Mouse (Mus musculus) c-Kit-positive CD71-negative TER-119-negative erythroid progenitor cells, embryonic 14.5 days (primary cell): ENCODE measurements at regions not wholly inside any gene's neighbourhood (a gene's known extent, or its start where the extent isn't known, plus 50 kb on each side); places are given as distances from the start of the nearest gene placed in this dataset.
A peak's percentile ranks its signal among the peaks of the same experiment; 100 is the strongest.

ENCODE experiments used
- DNase-seq: peaks from one replicate; pipeline ENCODE4 v3.0.0-alpha.2; 2013; ENCODE audit warnings: low read depth

DNA sequence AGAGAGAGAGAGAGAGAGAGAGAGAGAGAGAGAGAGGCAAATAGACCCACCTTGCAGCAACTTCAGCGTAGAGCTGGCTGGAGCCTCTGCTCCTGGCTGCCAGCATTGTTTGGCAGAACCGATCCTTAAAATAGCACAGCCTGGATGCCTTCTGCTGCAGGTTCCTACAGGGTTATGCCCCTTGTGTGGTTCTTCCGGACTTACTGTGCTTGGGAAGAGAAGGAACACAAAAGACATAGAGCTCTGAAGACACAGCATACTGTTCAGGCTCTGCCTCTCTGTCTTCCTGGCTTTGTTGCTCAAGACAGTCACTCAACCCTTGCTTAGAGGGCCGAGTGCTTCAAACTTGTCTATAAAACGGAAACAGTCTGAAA, 86.2 kb upstream of the Slc25a26 start:
- DNase-seq: no peak

- no peak for DNase-seq
Measured at GRCm38 (mm10) chr6:94413297-94413986, 86.7 kb upstream of the Slc25a26 start.

- no peak for DNase-seq
Measured at GRCm38 (mm10) chr6:94412341-94412740, 87.8 kb upstream of the Slc25a26 start.

DNA sequence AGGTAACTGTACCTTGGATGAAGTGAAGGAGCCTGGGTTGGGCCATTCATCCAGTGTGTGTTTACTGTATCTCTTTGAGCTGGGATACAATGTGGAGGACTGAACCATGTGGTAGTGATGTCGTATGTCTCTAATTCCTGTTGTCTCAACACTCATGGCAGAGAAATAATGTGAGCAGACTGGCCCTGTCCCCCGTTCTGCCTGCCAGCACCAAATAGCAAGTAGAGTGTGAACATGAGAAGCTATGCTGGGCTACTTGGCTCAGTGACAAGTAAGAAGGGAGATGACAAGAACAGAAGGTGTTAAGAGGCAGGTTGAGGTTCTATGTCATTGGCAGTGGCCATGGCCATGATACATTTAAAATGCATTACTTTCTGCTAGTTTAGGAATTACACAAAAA, 89.7 kb upstream of the Slc25a26 start:
- no peak for DNase-seq

DNA sequence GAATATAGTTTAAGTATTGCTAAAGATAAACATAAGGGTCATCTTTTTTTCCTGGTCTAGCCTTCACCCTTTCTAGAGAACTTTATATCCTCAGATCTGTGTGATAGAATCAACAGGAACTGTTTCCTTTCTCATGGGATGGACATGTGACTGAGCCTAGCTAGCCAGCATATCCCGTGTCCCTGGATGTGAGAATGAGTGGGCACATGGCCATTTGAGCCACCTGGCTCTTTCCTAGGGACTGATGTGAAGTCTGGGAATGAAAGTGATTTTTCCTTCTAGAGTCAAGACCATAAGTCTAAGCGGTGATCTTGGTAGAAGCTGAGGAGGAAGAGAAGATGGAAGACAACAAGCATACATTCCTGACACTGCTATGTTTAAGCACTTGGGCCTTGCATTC, 91.1 kb upstream of the Slc25a26 start:
- DNase-seq: no peak

DNA sequence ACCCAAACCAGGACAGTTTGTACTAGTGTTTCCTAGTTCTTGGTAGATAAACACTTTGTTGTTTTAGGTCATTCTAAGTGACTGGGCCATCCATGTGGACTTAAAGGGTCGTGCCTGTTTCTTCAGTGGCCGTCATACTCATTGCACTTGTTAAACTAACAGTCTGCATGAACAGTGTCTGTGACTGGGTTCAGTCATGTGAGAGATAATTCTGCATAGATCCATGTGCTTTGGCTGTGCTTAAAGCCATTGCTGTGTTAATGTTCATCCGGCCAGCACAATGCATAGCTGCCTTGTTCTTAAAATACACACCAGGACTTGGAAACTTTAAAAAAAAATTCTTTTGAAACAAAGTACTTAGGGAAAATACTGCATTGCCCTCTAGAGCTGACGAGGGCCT, 92.4 kb upstream of the Slc25a26 start:
- DNase-seq: no peak

- DNase-seq: no peak
Measured at GRCm38 (mm10) chr6:94405371-94406076, 94.6 kb upstream of the Slc25a26 start.

- no peak for DNase-seq
Measured at GRCm38 (mm10) chr6:94401617-94402481, 98.3 kb upstream of the Slc25a26 start.

- no peak for DNase-seq
Measured at GRCm38 (mm10) chr6:94401061-94401591, 99.0 kb upstream of the Slc25a26 start.

- DNase-seq: peak; percentile 13
Measured at GRCm38 (mm10) chr6:94400471-94401051, 99.6 kb upstream of the Slc25a26 start.

DNA sequence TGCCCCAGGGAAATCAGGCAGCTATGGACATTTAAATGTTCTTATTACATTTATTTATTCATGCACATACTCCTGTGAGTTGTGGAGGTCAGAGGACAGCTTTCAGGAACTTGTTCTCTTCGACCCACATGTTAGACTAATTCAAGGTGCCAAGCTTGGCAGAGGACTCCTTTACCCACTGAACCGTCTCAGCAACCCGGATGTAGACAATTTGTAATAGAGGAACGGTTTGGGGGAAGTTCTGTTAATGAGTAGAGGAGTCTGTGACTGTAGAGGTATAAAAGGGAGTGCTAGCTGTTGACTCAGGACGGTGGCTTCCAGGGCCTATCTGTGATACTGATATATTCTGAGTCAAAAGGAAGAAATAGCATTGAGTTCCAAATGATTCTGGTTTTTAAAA, 107.4 kb upstream of the Magi1 start:
- no peak for DNase-seq

DNA sequence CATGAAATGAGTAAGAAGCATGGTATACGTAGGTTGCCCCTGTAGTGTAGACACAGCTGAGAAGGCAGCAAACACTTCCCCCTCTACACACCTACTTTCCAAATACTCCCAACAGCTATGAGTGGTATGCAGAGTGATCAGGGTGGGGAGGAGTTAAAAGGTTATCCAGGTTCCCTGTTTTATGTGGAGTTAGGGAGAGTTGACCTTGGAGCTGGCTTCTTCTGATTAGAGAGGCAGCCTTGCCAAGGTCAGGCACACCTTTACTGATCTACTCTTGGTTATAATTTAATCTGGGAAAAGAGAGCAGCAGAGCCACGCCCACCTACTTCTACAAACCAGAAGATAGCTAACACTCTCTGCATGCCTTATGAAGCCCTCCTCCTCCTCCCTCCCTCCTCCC, 106.7 kb upstream of the Magi1 start:
- no peak for DNase-seq

- DNase-seq: no peak
Measured at GRCm38 (mm10) chr6:94389716-94390115, 106.0 kb upstream of the Magi1 start.

DNA sequence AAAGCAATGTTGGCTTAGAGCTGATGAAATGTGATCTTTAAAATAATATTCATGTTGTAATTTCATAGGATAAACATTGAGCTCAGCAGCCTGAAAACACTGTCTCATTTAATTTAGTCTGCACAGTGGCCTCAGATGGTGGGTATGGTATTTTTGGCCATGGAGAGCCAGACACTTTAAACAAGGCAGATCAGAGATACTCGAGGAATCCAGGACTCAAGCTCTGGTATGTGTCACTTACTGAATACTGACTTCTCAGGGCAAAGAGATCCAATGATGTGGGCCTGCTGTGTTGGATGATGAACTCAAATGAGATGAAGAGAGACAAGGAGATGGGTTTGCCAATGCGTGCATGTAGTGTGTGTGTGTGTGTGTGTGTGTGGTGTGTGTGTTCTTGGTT, 103.9 kb upstream of the Magi1 start:
- DNase-seq: no peak

DNA sequence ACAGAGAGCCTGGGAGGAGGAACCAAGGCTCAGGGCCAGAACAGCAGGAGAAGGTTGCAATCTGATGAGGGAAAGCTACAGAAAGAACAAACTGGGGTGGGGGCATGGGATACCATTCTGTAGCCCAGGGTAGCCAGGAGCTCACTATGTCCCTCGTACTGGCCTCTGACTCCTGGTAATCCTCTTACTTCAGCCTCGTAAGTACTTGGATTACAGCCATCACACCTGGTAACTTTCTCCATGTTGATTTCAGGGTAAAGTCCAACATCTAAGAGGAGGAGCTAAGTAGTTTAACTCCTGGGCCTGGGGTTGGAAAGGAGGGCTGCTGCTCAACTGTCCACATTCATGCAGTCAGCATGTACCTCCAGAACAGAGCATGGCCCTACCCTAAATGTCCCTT, 101.8 kb upstream of the Magi1 start:
- DNase-seq: no peak

GRCm38 (mm10) chr6:94369991-94370390, 86.3 kb upstream of the Magi1 start:
- no peak for DNase-seq

GRCm38 (mm10) chr6:94363951-94364350, 80.2 kb upstream of the Magi1 start:
- no peak for DNase-seq

DNA sequence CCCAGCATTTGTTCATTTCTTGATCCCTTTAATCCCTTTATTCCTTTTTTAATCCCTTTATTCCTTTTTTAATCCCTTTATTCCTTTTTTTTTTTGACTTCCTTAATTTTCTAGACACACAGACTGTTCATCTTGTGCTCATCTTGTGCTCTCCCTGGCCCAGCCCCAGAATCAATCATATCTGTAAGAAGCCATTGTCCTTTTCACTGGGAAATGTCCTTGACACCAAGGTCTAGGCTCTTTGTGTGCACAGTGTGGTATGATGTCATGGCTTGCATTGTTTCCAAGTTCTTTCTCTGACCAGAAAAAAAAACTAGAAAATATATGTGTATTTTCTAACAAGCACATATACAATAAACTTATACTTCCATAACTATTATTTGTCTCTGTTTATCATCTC, 78.9 kb upstream of the Magi1 start:
- no peak for DNase-seq

DNA sequence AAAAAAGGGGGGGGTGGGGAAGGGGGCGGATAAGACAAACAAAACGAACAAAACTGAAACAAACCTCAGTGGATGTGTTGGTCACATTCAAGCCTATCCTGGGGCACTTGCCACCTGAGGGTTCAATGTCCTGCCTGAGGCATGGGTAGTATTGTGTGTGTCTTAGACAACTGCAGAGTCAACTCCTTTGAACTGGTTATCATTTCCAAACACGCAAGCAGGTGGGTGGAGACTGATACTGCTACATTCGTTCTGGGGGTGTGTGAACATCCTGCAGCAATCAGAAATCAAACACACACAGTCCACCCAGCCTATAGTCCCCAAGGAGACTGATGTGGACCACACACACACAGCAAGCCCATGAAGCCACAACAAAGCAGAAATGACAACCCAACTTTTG, 73.9 kb upstream of the Magi1 start:
- DNase-seq: peak; percentile 4

GRCm38 (mm10) chr6:94354451-94355095, 70.9 kb upstream of the Magi1 start:
- DNase-seq: no peak

- no peak for DNase-seq
Measured at GRCm38 (mm10) chr6:94344296-94344695, 60.6 kb upstream of the Magi1 start.

DNA sequence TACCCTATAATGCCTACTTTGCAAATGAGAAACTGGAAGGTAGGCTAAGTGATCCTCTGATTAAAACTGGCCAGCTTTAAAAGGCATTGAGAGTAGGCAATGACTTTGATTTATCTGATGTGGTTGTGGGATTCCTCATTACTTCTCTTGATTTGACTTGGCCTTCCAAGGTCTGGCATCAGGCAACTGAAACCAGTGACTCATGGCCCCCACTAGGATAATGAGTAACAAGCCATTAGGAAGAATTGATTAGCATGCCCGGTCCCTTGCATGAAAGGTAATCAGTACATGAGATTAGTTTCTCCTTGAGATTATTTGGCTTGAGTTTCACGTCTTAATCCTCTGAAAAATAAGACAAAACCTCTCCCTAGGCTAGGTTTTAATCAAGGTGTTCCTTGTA, 56.8 kb upstream of the Magi1 start:
- no peak for DNase-seq
